Mouse (Mus musculus) heart, embryonic 16.5 days (tissue): ENCODE results near the gene Kpna1. TPM values are rescaled to one million over a fixed set of nuclear protein-coding genes. Genes with fewer than 3 reads are reported as not detected.
A peak's percentile ranks its signal among the peaks of the same experiment; 100 is the strongest.

Experiments
- ATAC-seq: fragments of 200-750 bp; cut with Nextera tagmentation; replicated peaks from 2 replicates; pipeline ENCODE4 v1.8.0; 2017; ENCODE audit warnings: moderate number of reproducible peaks; ENCODE audit not compliant: insufficient read depth, low FRiP score; ENCODE audit errors: extremely low read depth
- H3K27ac ChIP-seq: fragments of 300-500 bp; sonication (generic); 2 replicates; pipeline ENCODE4 v1.5.1; 2014; ENCODE audit warnings: mild to moderate bottlenecking, low read length, control low read depth, moderate library complexity
- H3K27me3 ChIP-seq: fragments of 300-500 bp; sonication (generic); 2 replicates; pipeline ENCODE4 v1.6.1; 2014; ENCODE audit warnings: low read length, mixed read lengths; ENCODE audit not compliant: control insufficient read depth, insufficient read depth
- H3K36me3 ChIP-seq: fragments of 300-500 bp; sonication (generic); 2 replicates; pipeline ENCODE4 v1.6.1; 2014; ENCODE audit not compliant: control insufficient read depth, insufficient read depth
- H3K4me1 ChIP-seq: fragments of 300-500 bp; sonication (generic); 2 replicates; pipeline ENCODE4 v1.6.1; 2014; ENCODE audit warnings: low read length, mixed read lengths; ENCODE audit not compliant: control insufficient read depth, insufficient read depth
- H3K4me2 ChIP-seq: fragments of 300-500 bp; sonication (generic); 2 replicates; pipeline ENCODE4 v1.6.1; 2014; ENCODE audit warnings: low read depth, mild to moderate bottlenecking, control low read depth, low read length
- H3K4me3 ChIP-seq: fragments of 300-500 bp; sonication (generic); 2 replicates; pipeline ENCODE4 v1.5.1; 2014; ENCODE audit warnings: mild to moderate bottlenecking, control low read depth, low read length
- H3K9ac ChIP-seq: fragments of 300-500 bp; sonication (generic); 2 replicates; pipeline ENCODE4 v1.6.1; 2014; ENCODE audit warnings: low read length, control low read depth
- H3K9me3 ChIP-seq: fragments of 300-500 bp; sonication (generic); replicated peaks from 2 replicates; pipeline ENCODE4 v1.6.1; 2016; ENCODE audit warnings: low read length; ENCODE audit not compliant: control insufficient read depth
- WGBS: fragments of 180-500 bp; shearing (Covaris S2); extraction: QIAGEN DNeasy Blood & Tissue Kit; methylation state at CpG from one replicate; pipeline ENCODE4 v1.1.7; 2014; 5-methylcytosine and 5-hydroxymethylcytosine counted together
- polyA plus RNA-seq: library from polyadenylated mRNA; unstranded; fragments of >200 nt; fragmentation: Nextera tagmentation; extraction: Ambion mirVana; gene quantifications from 2 replicates; pipeline ENCODE4 v1.2.1, GENCODE M21; 2015

The Kpna1 gene
- polyA plus RNA-seq, 1 experiment from 2014 or later: 41.4 TPM

GRCm38 (mm10) chr16:36071071-36071449, 92.5 kb downstream of the Kpna1 start:
- no peaks in the 10 kb centered on the region for H3K9me3 ChIP-seq
- H3K4me1 ChIP-seq: peaks cover 29% of the 10 kb centered on the region
- peak overlapping the region; percentile 95 for H3K9ac ChIP-seq
- H3K4me2 ChIP-seq: peak overlapping the region; percentile 79
- 0% methylated on average over 16 of the region's 16 CpGs for WGBS
- no peaks in the 10 kb centered on the region for H3K27me3 ChIP-seq
- H3K4me3 ChIP-seq: peak overlapping the region; percentile 71
- H3K27ac ChIP-seq: peak overlapping the region; percentile 100
- no peak for ATAC-seq
- peaks cover 9% of the 10 kb centered on the region for H3K36me3 ChIP-seq

- no peaks in the 10 kb centered on the region for H3K27me3 ChIP-seq
- peak within 1 kb of the TSS; percentile 71 for H3K4me3 ChIP-seq
- ATAC-seq: peak; percentile 93
- WGBS: under 1% methylated on average over 81 of the region's 81 CpGs
- peak within 1 kb of the TSS; percentile 95 for H3K9ac ChIP-seq
- H3K9me3 ChIP-seq: no peaks in the 10 kb centered on the region
- peak within 1 kb of the TSS; percentile 79 for H3K4me2 ChIP-seq
- peaks cover 26% of the 10 kb centered on the region for H3K4me1 ChIP-seq
- H3K27ac ChIP-seq: peak within 1 kb of the TSS; percentile 100
- peaks cover 9% of the 10 kb centered on the region for H3K36me3 ChIP-seq
Observed at GRCm38 (mm10) chr16:36071450-36072379, 93.2 kb downstream of the Kpna1 start, which contains the start of the genes Fam162a and Ccdc58. TSS of gene Fam162a (minus strand) at chr16:36071594. TSS of gene Ccdc58 (plus strand) at chr16:36071685.

GRCm38 (mm10) chr16:36072410-36073011, 94.0 kb downstream of the Kpna1 start:
- Histone ChIP-seq H3K4me3 (peak overlapping the region; percentile 71), H3K4me2 (peak overlapping the region; percentile 79), H3K4me1 (peaks cover 20% of the 10 kb centered on the region), H3K9ac (peak overlapping the region; percentile 95), H3K9me3 (no peaks in the 10 kb centered on the region), H3K36me3 (0 out of 2 replicates have a peak, but pooled peaks cover 4% of the 10 kb centered on the region), H3K27ac (peak overlapping the region; percentile 100), H3K27me3 (no peaks in the 10 kb centered on the region)
- WGBS: 22% methylated on average over 8 of the region's 8 CpGs
- no peak for ATAC-seq

- WGBS: 90% methylated on average over 3 of the region's 3 CpGs
- Histone ChIP-seq H3K4me3 (no peak overlapping the region), H3K9me3 (no peaks in the 10 kb centered on the region), H3K36me3 (no peaks in the 10 kb centered on the region), H3K27ac (no peak overlapping the region), H3K27me3 (no peaks in the 10 kb centered on the region), H3K4me2 (no peak overlapping the region), H3K9ac (no peak overlapping the region), H3K4me1 (peaks cover 2% of the 10 kb centered on the region)
- no peak for ATAC-seq
Observed at GRCm38 (mm10) chr16:36074772-36075171, 96.2 kb downstream of the Kpna1 start.

- 98% methylated on average over 3 of the region's 3 CpGs for WGBS
- Histone ChIP-seq H3K36me3 (peaks cover 11% of the 10 kb centered on the region), H3K4me3 (no peak overlapping the region), H3K27ac (no peak overlapping the region), H3K9me3 (no peaks in the 10 kb centered on the region), H3K4me2 (no peak overlapping the region), H3K4me1 (no peaks in the 10 kb centered on the region), H3K27me3 (no peaks in the 10 kb centered on the region), H3K9ac (no peak overlapping the region)
- no peak for ATAC-seq
Observed at GRCm38 (mm10) chr16:36079916-36080315, 101.4 kb downstream of the Kpna1 start.

Other genes starting within 250 kb of the Kpna1 start
- 10.1 and 12.0 TPM in 2 replicates for gene Dirc2, start 209.4 kb upstream of the Kpna1 start, polyA plus RNA-seq
- 8.3 and 9.4 TPM in 2 replicates for gene Hspbap1, start 208.4 kb upstream of the Kpna1 start, polyA plus RNA-seq
- gene Parp14, start 107.2 kb upstream of the Kpna1 start, polyA plus RNA-seq: 1.7 and 2.5 TPM in 2 replicates
- gene Parp9, start 40.3 kb upstream of the Kpna1 start, polyA plus RNA-seq: 11.0 and 15.4 TPM in 2 replicates
- gene Dtx3l, start 39.6 kb upstream of the Kpna1 start, polyA plus RNA-seq: 7.7 and 9.4 TPM in 2 replicates
- gene Wdr5b, start 62.4 kb downstream of the Kpna1 start, polyA plus RNA-seq: 6.5 and 6.9 TPM in 2 replicates
- gene Fam162a, start 92.8 kb downstream of the Kpna1 start, polyA plus RNA-seq: 952 and 987 TPM in 2 replicates
- gene Ccdc58, start 92.9 kb downstream of the Kpna1 start, polyA plus RNA-seq: 82.2 and 98.9 TPM in 2 replicates
- 0.05 TPM in 1 of 2 replicates, not detected in the other for gene Csta1, start 152.5 kb downstream of the Kpna1 start, polyA plus RNA-seq
- gene Stfa2l1, start 178.1 kb downstream of the Kpna1 start, polyA plus RNA-seq: 0.42 and 0.93 TPM in 2 replicates
- 2.0 and 2.6 TPM in 2 replicates for gene Gm5483, start 205.5 kb downstream of the Kpna1 start, polyA plus RNA-seq
- not detected in 2 replicates for gene Gm5416, start 231.7 kb downstream of the Kpna1 start, polyA plus RNA-seq
- 1.2 TPM in 1 of 2 replicates, not detected in the other for gene 2010005H15Rik, start 242.7 kb downstream of the Kpna1 start, polyA plus RNA-seq